In genomic region chr12:35957235-35957634, GRCm38 (mm10) we compare ENCODE assay signal across 9 mouse cellular contexts. TPM values are rescaled to one million over a fixed set of nuclear protein-coding genes. Genes with fewer than 3 reads are reported as not detected.
A peak's percentile ranks its signal among the peaks of the same experiment; 100 is the strongest.
DNase-seq lines count a peak whose midpoint lies in the region; ATAC-seq and TF ChIP-seq lines count a peak whose summit lies in the region.
"Had no signal": no experiment of that assay in that cellular context is flagged by ENCODE, and none has a peak within 500 bp of the region (broad histone marks: within the 10 kb centered on the region; RNA-seq: fewer than 3 reads in every experiment).

No protein-coding gene starts in this region.

- H3K27me3 ChIP-seq in E14TG2a.4 (ENCODE audit: insufficient read depth, low read length), result no peaks in the 10 kb centered on the region
- no peaks in the 10 kb centered on the region for H3K27me3 ChIP-seq in embryonic facial prominence, embryonic 14.5 days (replicated peaks; ENCODE audit: control insufficient read depth, insufficient read depth, low read length)

- WGBS in embryonic facial prominence, embryonic 14.5 days, result 87% methylated on average over 2 of the region's 2 CpGs

- H3K4me1 ChIP-seq in E14TG2a.4 (replicated peaks; ENCODE audit: low read depth, low read length), result 0 out of 2 replicates have a peak, but pooled peaks cover 6% of the 10 kb centered on the region
- H3K4me1 ChIP-seq in embryonic facial prominence, embryonic 14.5 days (ENCODE audit: control insufficient read depth, insufficient read depth, low read length), result no peaks in the 10 kb centered on the region

- no peaks in the 10 kb centered on the region for H3K36me3 ChIP-seq in E14TG2a.4 (ENCODE audit: insufficient read depth, low read length)
- no peaks in the 10 kb centered on the region for H3K36me3 ChIP-seq in embryonic facial prominence, embryonic 14.5 days (ENCODE audit: control insufficient read depth, insufficient read depth, low read length)

- no peak overlapping the region for H3K27ac ChIP-seq in embryonic facial prominence, embryonic 14.5 days (replicated peaks; ENCODE audit: low read depth, low read length)

- H3K9ac ChIP-seq in embryonic facial prominence, embryonic 14.5 days (ENCODE audit: low read depth, low read length), result no peak overlapping the region

- peak; percentile 5 for DNase-seq in kidney, adult 9 months
- DNase-seq in kidney, adult 18-20 months, result no peak
- peak; percentile 63 for DNase-seq in 416B (ENCODE audit: low read depth)
- DNase-seq in embryonic facial prominence, embryonic 14.5 days (ENCODE audit: low spot score), result peak; percentile 8
- no peak for DNase-seq in frontal cortex, adult 2 months (ENCODE audit: extremely low spot score in 1 of 2, low spot score in 1 of 2)
- DNase-seq in cerebellum, adult 9-11 months, result no peak
- no peak for DNase-seq in cerebellum, adult 18-20 months
- DNase-seq: adrenal gland, postnatal 25 days had no signal

- no peak overlapping the region for H3K4me2 ChIP-seq in embryonic facial prominence, embryonic 14.5 days (ENCODE audit: low read depth, low read length)

- peak; percentile 37; the same call in 1 of the 2 replicates for TF ChIP-seq CTCF in E14TG2a.4 (conservative IDR thresholded peaks at IDR 0.05; ENCODE audit: low read length)

- no peak for ATAC-seq in embryonic facial prominence, embryonic 14.5 days (ENCODE audit: low read depth)

- H3K9me3 ChIP-seq in E14TG2a.4 (ENCODE audit: low read length), result no peaks in the 10 kb centered on the region
- no peaks in the 10 kb centered on the region for H3K9me3 ChIP-seq in embryonic facial prominence, embryonic 14.5 days (ENCODE audit: control insufficient read depth, low read length)

- H3K4me3 ChIP-seq in E14TG2a.4 (replicated peaks; ENCODE audit: low read length), result no peak overlapping the region
- no peak overlapping the region for H3K4me3 ChIP-seq in embryonic facial prominence, embryonic 14.5 days (ENCODE audit: low read depth, low read length)

RNA-seq across cellular contexts. Expression of gene Agr3, which starts 31.8 kb away (rescaled TPM):
- 2.1 and 4.0 TPM in 2 replicates for polyA plus RNA-seq in embryonic facial prominence, embryonic 14.5 days (2014; fragmentation: Nextera tagmentation; extraction: Ambion mirVana)
- polyA plus RNA-seq in frontal cortex, adult 2 months (2012; rRNA removed), result 0.48 and 0.56 TPM in 2 replicates

RNA-seq across cellular contexts. Expression of gene Agr2, which starts 35.5 kb away (rescaled TPM):
- 3.3 and 7.9 TPM in 2 replicates for polyA plus RNA-seq in embryonic facial prominence, embryonic 14.5 days (2014; fragmentation: Nextera tagmentation; extraction: Ambion mirVana)
- 0.18 and 0.82 TPM in 2 replicates for polyA plus RNA-seq in frontal cortex, adult 2 months (2012; rRNA removed)

Comparison
In these comparisons a context has a peak if more than half of its experiments do, and no peak if none do; other contexts are left out.
1. DNase-seq: peak in kidney, adult 9 months (single experiment), 416B (single experiment) and embryonic facial prominence, embryonic 14.5 days (single experiment); none in kidney, adult 18-20 months (single experiment), frontal cortex, adult 2 months (0 of 2), cerebellum, adult 9-11 months (single experiment) and cerebellum, adult 18-20 months (0 of 2).